Mouse (Mus musculus) C2C12 (cell line): ENCODE data around the gene Scube2. TPM values are rescaled to one million over a fixed set of nuclear protein-coding genes. Genes with fewer than 3 reads are reported as not detected.

Experiments used
- H3K27me3 ChIP-seq: one replicate; pipeline ENCODE4 v1.6.1; 2011; ENCODE audit not compliant: control insufficient read depth, insufficient read depth, insufficient read length
- H3K36me3 ChIP-seq: one replicate; pipeline ENCODE4 v1.6.1; 2011; ENCODE audit not compliant: control insufficient read depth, insufficient read depth
- H3K4me3 ChIP-seq: one replicate; pipeline ENCODE4 v1.5.1; 2011; ENCODE audit warnings: mild to moderate bottlenecking, control low read depth; ENCODE audit not compliant: poor library complexity, insufficient read depth, severe bottlenecking
- H3K79me2 ChIP-seq: one replicate; pipeline ENCODE4 v1.6.1; 2011; ENCODE audit not compliant: control insufficient read depth, insufficient read depth
- H3K79me3 ChIP-seq: one replicate; pipeline ENCODE4 v1.6.1; 2011; ENCODE audit warnings: low read depth, control low read depth
- H3ac ChIP-seq: one replicate; pipeline ENCODE3; 2011; ENCODE audit warnings: low read depth; ENCODE audit not compliant: control insufficient read depth, insufficient read length
- CEBPB ChIP-seq: IDR thresholded peaks from one replicate; pipeline ENCODE4 v1.6.1; 2011; ENCODE audit warnings: low read depth, mild to moderate bottlenecking, control low read depth, moderate library complexity
- CTCF ChIP-seq: IDR thresholded peaks from one replicate; pipeline ENCODE4 v1.5.1; 2011; ENCODE audit not compliant: control insufficient read depth, insufficient read depth, insufficient read length
- FOSL1 ChIP-seq: IDR thresholded peaks from one replicate; pipeline ENCODE4 v1.8.0; 2011; ENCODE audit warnings: mild to moderate bottlenecking, low read length; ENCODE audit not compliant: poor library complexity, insufficient read depth, severe bottlenecking
- MAX ChIP-seq: IDR thresholded peaks from one replicate; pipeline ENCODE4 v1.6.1; 2011; ENCODE audit warnings: mild to moderate bottlenecking, control low read depth
- MYOD1 ChIP-seq: IDR thresholded peaks from one replicate; pipeline ENCODE4 v1.6.1; 2011; ENCODE audit warnings: low read depth; ENCODE audit not compliant: control insufficient read depth, insufficient read length
- MYOG ChIP-seq: IDR thresholded peaks from one replicate; pipeline ENCODE4 v1.6.1; 2011; ENCODE audit not compliant: control insufficient read depth, insufficient read length; ENCODE audit errors: extremely low read depth
- USF1 ChIP-seq: IDR thresholded peaks from one replicate; pipeline ENCODE4 v1.6.1; 2011; ENCODE audit warnings: low read depth, mild to moderate bottlenecking, control low read depth, moderate library complexity
- polyA plus RNA-seq: library from polyadenylated mRNA; unstranded; fragments of >200 nt; fragmentation: generic; extraction: Trizol; gene quantifications from one replicate; pipeline ENCODE4 v1.2.1, GENCODE M21; 2012; ENCODE audit warnings: missing spikeins

Scube2 gene
- polyA plus RNA-seq, 1 experiment = 0.06 TPM

DNA sequence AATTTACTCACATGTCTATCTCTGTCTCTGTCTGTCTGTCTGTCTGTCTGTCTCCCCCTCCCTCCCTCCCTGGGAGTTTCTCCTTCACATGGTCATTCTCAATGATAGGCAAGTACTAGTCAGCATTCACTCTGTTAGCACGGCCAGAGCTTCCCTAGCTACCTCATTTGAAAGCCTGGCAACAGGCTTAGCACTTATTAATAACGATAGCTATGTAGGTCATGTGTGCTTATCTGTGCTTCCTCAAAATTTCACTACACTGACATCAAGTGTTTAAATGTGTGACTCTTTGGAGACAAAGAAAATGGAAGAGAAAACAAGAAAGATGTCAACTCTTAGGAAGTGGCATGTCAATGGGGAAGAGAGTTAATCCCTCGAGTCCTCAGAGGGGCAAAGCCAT lies 26.9 kb downstream of the Scube2 start:
- no peak for TF ChIP-seq CTCF
- TF ChIP-seq USF1 = no peak
- no peak for TF ChIP-seq MYOD1
- no peak for TF ChIP-seq FOSL1
- no peak for TF ChIP-seq MAX
- H3K36me3 ChIP-seq = no peaks in the 10 kb centered on the region
- no peak overlapping the region for H3K4me3 ChIP-seq
- H3K27me3 ChIP-seq = peaks cover 28% of the 10 kb centered on the region
- H3ac ChIP-seq = no peak overlapping the region
- H3K79me3 ChIP-seq = no peaks in the 10 kb centered on the region
- H3K79me2 ChIP-seq = no peaks in the 10 kb centered on the region

DNA sequence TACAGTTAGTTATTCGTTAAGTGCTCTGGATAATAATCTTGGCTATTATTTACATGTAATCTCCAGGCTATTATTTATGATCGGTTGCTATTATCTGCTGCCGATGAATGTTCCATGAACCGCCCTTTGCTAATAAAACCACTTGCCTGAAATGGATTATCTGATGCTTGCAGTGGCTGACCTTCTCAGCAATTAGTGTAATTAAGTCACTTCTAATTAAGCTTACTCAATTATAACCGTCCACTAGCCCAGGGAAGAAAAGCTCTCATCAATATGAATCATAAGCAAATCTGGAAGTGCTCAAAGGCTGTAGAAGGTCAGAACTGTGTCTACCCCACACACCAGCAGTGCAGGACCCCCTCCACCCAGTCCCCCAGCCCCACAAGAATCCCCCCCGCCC lies 27.8 kb downstream of the Scube2 start:
- H3ac ChIP-seq = no peak overlapping the region
- H3K36me3 ChIP-seq = no peaks in the 10 kb centered on the region
- H3K4me3 ChIP-seq = no peak overlapping the region
- no peak for TF ChIP-seq FOSL1
- TF ChIP-seq MYOD1 = no peak
- TF ChIP-seq MAX = no peak
- no peak for TF ChIP-seq CEBPB
- no peak for TF ChIP-seq CTCF
- TF ChIP-seq MYOG = no peak
- TF ChIP-seq USF1 = no peak
- H3K27me3 ChIP-seq = peaks cover 23% of the 10 kb centered on the region
- H3K79me2 ChIP-seq = no peaks in the 10 kb centered on the region
- H3K79me3 ChIP-seq = no peaks in the 10 kb centered on the region

DNA sequence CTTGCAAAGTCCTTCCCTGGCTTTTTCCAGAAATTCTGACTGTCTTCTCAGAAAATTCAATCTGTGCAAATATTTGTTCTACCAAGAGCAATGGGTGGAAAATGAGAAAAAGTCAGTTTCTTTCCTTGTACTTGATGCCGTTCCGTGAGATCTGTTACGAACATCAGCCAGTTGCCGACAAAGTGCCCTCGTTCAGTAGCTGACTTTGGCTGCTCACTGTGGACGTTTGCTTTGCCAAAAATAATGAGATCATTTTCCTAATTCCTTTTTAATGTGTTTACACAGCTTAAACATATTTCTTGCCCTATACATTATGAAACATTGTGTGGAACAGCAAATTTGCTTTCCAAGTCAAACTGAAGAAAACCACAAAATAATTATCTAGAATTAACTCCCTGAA lies 30.6 kb downstream of the Scube2 start:
- Histone ChIP-seq H3ac (no peak overlapping the region), H3K4me3 (no peak overlapping the region), H3K27me3 (peaks cover 20% of the 10 kb centered on the region), H3K79me3 (no peaks in the 10 kb centered on the region), H3K79me2 (no peaks in the 10 kb centered on the region), H3K36me3 (no peaks in the 10 kb centered on the region)
- no peak for TF ChIP-seq FOSL1
- TF ChIP-seq USF1 = no peak
- no peak for TF ChIP-seq MAX
- TF ChIP-seq MYOG = no peak
- TF ChIP-seq CEBPB = no peak
- TF ChIP-seq CTCF = no peak
- no peak for TF ChIP-seq MYOD1

DNA sequence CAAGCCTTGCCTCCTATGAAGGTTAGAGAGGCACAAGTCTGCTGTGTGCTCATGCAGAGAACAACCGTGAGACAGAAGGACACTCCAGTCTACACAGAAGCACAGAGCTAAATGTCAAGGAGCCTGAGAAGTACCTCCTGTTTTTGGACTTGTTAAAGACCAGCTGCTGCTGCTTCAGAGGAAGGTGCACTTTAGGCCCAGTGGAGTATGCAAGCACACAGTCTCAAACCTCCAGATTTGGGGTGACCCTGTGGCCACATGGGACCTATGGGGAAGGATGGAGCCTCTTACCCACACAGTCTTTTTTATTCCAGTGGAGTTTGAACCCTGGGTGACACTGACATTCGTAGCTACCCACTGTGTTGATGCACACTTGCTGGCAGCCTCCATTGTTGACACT lies 34.1 kb downstream of the Scube2 start:
- Histone ChIP-seq H3K36me3 (no peaks in the 10 kb centered on the region), H3K79me3 (no peaks in the 10 kb centered on the region), H3K27me3 (peaks cover 9% of the 10 kb centered on the region), H3K4me3 (no peak overlapping the region), H3ac (no peak overlapping the region), H3K79me2 (no peaks in the 10 kb centered on the region)
- TF ChIP-seq FOSL1 (no peak), MYOD1 (no peak), CTCF (no peak), USF1 (no peak), MYOG (no peak), MAX (no peak), CEBPB (no peak)

DNA sequence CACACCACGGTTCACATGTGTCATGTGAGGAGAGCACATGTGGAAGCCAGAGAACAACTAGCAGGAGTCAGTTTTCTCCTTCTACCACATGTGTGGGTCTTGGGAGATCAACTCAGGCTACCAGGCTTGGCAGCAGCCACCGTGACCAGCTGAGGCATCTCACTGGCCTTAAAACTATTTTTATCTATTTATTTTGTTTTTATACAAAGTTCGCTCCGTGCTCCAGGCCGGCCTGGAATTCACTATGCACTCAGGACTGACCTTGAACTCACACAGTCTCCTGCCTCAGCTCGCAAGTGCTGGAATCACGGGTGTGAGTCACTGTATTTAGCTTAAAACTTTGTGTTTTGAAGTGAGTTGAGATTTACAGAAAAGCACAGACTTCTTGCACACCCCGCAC lies 38.6 kb downstream of the Scube2 start:
- Histone ChIP-seq H3K79me2 (no peaks in the 10 kb centered on the region), H3K36me3 (no peaks in the 10 kb centered on the region), H3K27me3 (peaks cover 17% of the 10 kb centered on the region), H3ac (no peak overlapping the region), H3K4me3 (no peak overlapping the region), H3K79me3 (no peaks in the 10 kb centered on the region)
- TF ChIP-seq FOSL1 (no peak), MAX (no peak), MYOD1 (no peak), CEBPB (no peak)

DNA sequence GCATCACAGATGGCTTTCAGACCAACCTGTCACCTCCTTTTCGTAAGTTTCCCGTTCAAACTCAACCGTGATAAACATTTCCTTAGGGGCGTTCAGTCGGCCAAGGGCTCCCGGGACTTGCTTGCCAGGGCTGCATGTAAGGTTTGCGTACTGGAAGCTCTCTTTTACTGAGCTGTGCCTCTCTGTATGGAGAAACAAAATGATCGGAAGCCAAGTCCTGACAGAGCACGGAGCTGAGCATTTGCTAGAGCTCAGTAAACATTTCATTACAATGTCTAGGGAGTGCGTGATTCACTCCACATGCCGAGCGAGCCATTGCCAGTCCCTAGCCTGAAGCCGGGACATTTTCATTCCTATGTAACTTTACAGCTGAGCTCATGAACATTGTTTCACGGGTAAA lies 40.2 kb downstream of the Scube2 start:
- TF ChIP-seq MYOG (no peak), CTCF (no peak), CEBPB (no peak), FOSL1 (no peak), MYOD1 (no peak), USF1 (no peak), MAX (no peak)
- H3K79me2 ChIP-seq = no peaks in the 10 kb centered on the region
- H3K27me3 ChIP-seq = peaks cover 12% of the 10 kb centered on the region
- H3K4me3 ChIP-seq = no peak overlapping the region
- no peaks in the 10 kb centered on the region for H3K36me3 ChIP-seq
- H3ac ChIP-seq = no peak overlapping the region
- no peaks in the 10 kb centered on the region for H3K79me3 ChIP-seq
